ENCODE assay signal across 27 mouse cellular contexts in genomic region chr10:77451822-77452221, GRCm38 (mm10).
"Had no signal": no experiment of that assay in that cellular context is flagged by ENCODE, and none has a peak within 500 bp of the region (broad histone marks: within the 10 kb centered on the region; RNA-seq: fewer than 3 reads in every experiment).

No protein-coding gene starts in this region.

- H3K36me3 ChIP-seq: heart, embryonic 13.5 days; heart, embryonic 15.5 days; hindbrain, embryonic 10.5 days; hindbrain, embryonic 12.5 days; intestine, embryonic 15.5 days; kidney, embryonic 15.5 days; limb, embryonic 13.5 days; limb, embryonic 15.5 days had no signal

- H3K4me3 ChIP-seq: gastrocnemius, adult 2 months; heart, embryonic 13.5 days; heart, embryonic 15.5 days; hindbrain, embryonic 10.5 days; hindbrain, embryonic 12.5 days; intestine, embryonic 15.5 days; kidney, embryonic 15.5 days; limb, embryonic 13.5 days; limb, embryonic 15.5 days had no signal

- H3K9me3 ChIP-seq: heart, embryonic 13.5 days; heart, embryonic 15.5 days; hindbrain, embryonic 10.5 days; hindbrain, embryonic 12.5 days; intestine, embryonic 15.5 days; kidney, embryonic 15.5 days; limb, embryonic 13.5 days; limb, embryonic 15.5 days had no signal

- H3K27me3 ChIP-seq: heart, embryonic 13.5 days; heart, embryonic 15.5 days; hindbrain, embryonic 12.5 days; kidney, embryonic 15.5 days had no signal

- DNase-seq: gastrocnemius, adult 2 months; gastrocnemius, postnatal 10 days; gastrocnemius, postnatal 25 days; heart, adult 18-20 months; heart, postnatal 14 days; heart, postnatal 4 days; kidney, adult 2 months; kidney, adult 9 months; kidney, postnatal 14 days; kidney, postnatal 36 days; layer of hippocampus, adult 9-11 months; layer of hippocampus, postnatal 36 days; left cerebral cortex, postnatal 4 days had no signal

- H3K27ac ChIP-seq: gastrocnemius, adult 2 months; heart, embryonic 13.5 days; heart, embryonic 15.5 days; hindbrain, embryonic 10.5 days; hindbrain, embryonic 12.5 days; hindbrain, embryonic 14.5 days; intestine, embryonic 15.5 days; kidney, embryonic 15.5 days; kidney, postnatal 0 days; limb, embryonic 13.5 days; limb, embryonic 15.5 days had no signal

- H3K4me2 ChIP-seq: heart, embryonic 11.5 days; heart, embryonic 13.5 days; heart, embryonic 15.5 days; hindbrain, embryonic 12.5 days; hindbrain, embryonic 14.5 days; intestine, embryonic 15.5 days; kidney, embryonic 15.5 days; limb, embryonic 13.5 days; limb, embryonic 15.5 days had no signal

- ATAC-seq: hindbrain, embryonic 16.5 days; inflammation-experienced regulatory T-cells, adult 6 months; intestine, embryonic 15.5 days; intestine, postnatal 0 days had no signal

- H3K9ac ChIP-seq: heart, embryonic 13.5 days; heart, embryonic 15.5 days; hindbrain, embryonic 12.5 days; hindbrain, embryonic 14.5 days; intestine, embryonic 15.5 days; kidney, embryonic 15.5 days; limb, embryonic 13.5 days; limb, embryonic 15.5 days had no signal
